Mouse (Mus musculus): ENCODE results near the gene P3h1. TPM values are rescaled to one million over a fixed set of nuclear protein-coding genes. Genes with fewer than 3 reads are reported as not detected.

P3h1 gene
- polyA plus RNA-seq, 1 experiment = 30.0 TPM

DNA sequence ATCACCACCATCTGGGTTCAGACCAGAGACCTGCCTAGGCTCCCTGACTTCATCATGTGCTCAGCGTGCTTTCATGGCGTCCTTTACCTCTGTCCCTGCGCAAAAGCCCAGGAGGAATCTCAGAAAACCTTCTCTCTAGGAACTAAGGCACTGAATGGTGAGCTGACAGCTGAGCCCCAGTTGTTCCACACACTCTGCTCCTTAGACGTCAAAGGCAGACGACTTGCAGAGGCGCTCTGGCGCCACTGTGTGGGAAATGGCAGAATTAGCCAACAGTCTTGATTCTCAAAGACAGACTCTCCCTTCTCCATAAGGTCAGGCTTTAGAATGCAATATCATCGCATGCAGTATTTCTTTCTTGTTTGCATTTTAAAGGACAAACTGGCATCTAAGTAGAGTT, 28.0 kb upstream of the P3h1 start:
- no peak overlapping the region for H3K27ac ChIP-seq (ENCODE audit: insufficient read depth, low read length)
- no peaks in the 10 kb centered on the region for H3K4me1 ChIP-seq (ENCODE audit: control insufficient read depth, insufficient read depth, low read length)
- TF ChIP-seq CTCF (IDR thresholded peaks at IDR 0.05; ENCODE audit: low read depth, low read length) = peak; percentile 93
- TF ChIP-seq EP300 (IDR thresholded peaks at IDR 0.05; ENCODE audit: insufficient read depth, low read depth, low read length) = no peak
- H3K4me3 ChIP-seq (ENCODE audit: low read depth, low read length) = no peak overlapping the region
- H3K9me3 ChIP-seq (replicated peaks; ENCODE audit: control insufficient read depth, insufficient read depth, low read length, poor library complexity, severe bottlenecking) = no peaks in the 10 kb centered on the region
- no peak overlapping the region for H3K9ac ChIP-seq (ENCODE audit: low read depth, poor library complexity, severe bottlenecking)
- H3K27me3 ChIP-seq (ENCODE audit: control insufficient read depth, insufficient read depth, low read length, poor library complexity, severe bottlenecking) = no peaks in the 10 kb centered on the region
- H3K36me3 ChIP-seq (ENCODE audit: control insufficient read depth, insufficient read depth, low read length, poor library complexity, severe bottlenecking) = no peaks in the 10 kb centered on the region

DNA sequence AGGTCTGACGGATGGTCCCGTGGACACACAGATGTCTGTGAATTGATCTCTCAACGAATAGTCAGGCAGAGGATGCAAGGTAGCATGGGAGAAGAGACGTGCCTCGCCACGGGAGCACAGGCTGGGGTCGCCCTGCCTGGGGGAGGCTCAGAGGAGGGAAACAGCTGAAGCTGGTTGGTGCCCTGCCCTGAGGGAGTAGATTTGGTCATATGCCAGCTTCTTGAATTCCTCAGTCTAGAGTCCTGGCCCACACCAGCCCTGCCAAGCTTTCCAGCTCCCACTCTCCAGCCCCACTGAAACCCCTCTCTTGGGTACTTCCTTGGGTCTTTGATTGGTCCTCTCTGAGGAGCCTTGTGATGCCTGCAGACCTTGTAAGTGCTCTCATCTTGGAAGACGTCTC, 16.0 kb upstream of the P3h1 start:
- Histone ChIP-seq H3K4me3 (ENCODE audit: low read depth, low read length) (no peak overlapping the region), H3K9ac (ENCODE audit: low read depth, poor library complexity, severe bottlenecking) (no peak overlapping the region), H3K36me3 (ENCODE audit: control insufficient read depth, insufficient read depth, low read length, poor library complexity, severe bottlenecking) (no peaks in the 10 kb centered on the region), H3K9me3 (replicated peaks; ENCODE audit: control insufficient read depth, insufficient read depth, low read length, poor library complexity, severe bottlenecking) (no peaks in the 10 kb centered on the region), H3K27me3 (ENCODE audit: control insufficient read depth, insufficient read depth, low read length, poor library complexity, severe bottlenecking) (no peaks in the 10 kb centered on the region), H3K27ac (ENCODE audit: insufficient read depth, low read length) (no peak overlapping the region), H3K4me1 (ENCODE audit: control insufficient read depth, insufficient read depth, low read length) (no peaks in the 10 kb centered on the region)
- no peak for TF ChIP-seq POLR2A (IDR thresholded peaks at IDR 0.05; ENCODE audit: insufficient read depth, low read length)
- TF ChIP-seq EP300 (IDR thresholded peaks at IDR 0.05; ENCODE audit: insufficient read depth, low read depth, low read length) = no peak

- H3K27ac ChIP-seq (ENCODE audit: insufficient read depth, low read length) = no peak within 1 kb of the TSS
- no peak within 1 kb of the TSS for H3K4me3 ChIP-seq (ENCODE audit: low read depth, low read length)
- H3K9ac ChIP-seq (ENCODE audit: low read depth, poor library complexity, severe bottlenecking) = no peak within 1 kb of the TSS
- H3K9me3 ChIP-seq (replicated peaks; ENCODE audit: control insufficient read depth, insufficient read depth, low read length, poor library complexity, severe bottlenecking) = no peaks in the 10 kb centered on the region
- no peaks in the 10 kb centered on the region for H3K36me3 ChIP-seq (ENCODE audit: control insufficient read depth, insufficient read depth, low read length, poor library complexity, severe bottlenecking)
- TF ChIP-seq EP300 (IDR thresholded peaks at IDR 0.05; ENCODE audit: insufficient read depth, low read depth, low read length) (no peak), CTCF (IDR thresholded peaks at IDR 0.05; ENCODE audit: low read depth, low read length) (no peak), POLR2A (IDR thresholded peaks at IDR 0.05; ENCODE audit: insufficient read depth, low read length) (no peak)
- no peaks in the 10 kb centered on the region for H3K27me3 ChIP-seq (ENCODE audit: control insufficient read depth, insufficient read depth, low read length, poor library complexity, severe bottlenecking)
- no peaks in the 10 kb centered on the region for H3K4me1 ChIP-seq (ENCODE audit: control insufficient read depth, insufficient read depth, low read length)
Measured at GRCm38 (mm10) chr4:119218169-119218568, 14.5 kb upstream of the P3h1 start, which contains the start of gene Tmem269. Tmem269 (minus strand) TSS chr4:119218217.

- Histone ChIP-seq H3K9ac (ENCODE audit: low read depth, poor library complexity, severe bottlenecking) (no peak overlapping the region), H3K36me3 (ENCODE audit: control insufficient read depth, insufficient read depth, low read length, poor library complexity, severe bottlenecking) (peaks cover 14% of the 10 kb centered on the region), H3K4me3 (ENCODE audit: low read depth, low read length) (no peak overlapping the region), H3K4me1 (ENCODE audit: control insufficient read depth, insufficient read depth, low read length) (no peaks in the 10 kb centered on the region), H3K27ac (ENCODE audit: insufficient read depth, low read length) (no peak overlapping the region), H3K9me3 (replicated peaks; ENCODE audit: control insufficient read depth, insufficient read depth, low read length, poor library complexity, severe bottlenecking) (no peaks in the 10 kb centered on the region), H3K27me3 (ENCODE audit: control insufficient read depth, insufficient read depth, low read length, poor library complexity, severe bottlenecking) (no peaks in the 10 kb centered on the region)
- TF ChIP-seq EP300 (IDR thresholded peaks at IDR 0.05; ENCODE audit: insufficient read depth, low read depth, low read length) = no peak
- peak; percentile 78 for TF ChIP-seq CTCF (IDR thresholded peaks at IDR 0.05; ENCODE audit: low read depth, low read length)
- TF ChIP-seq POLR2A (IDR thresholded peaks at IDR 0.05; ENCODE audit: insufficient read depth, low read length) = no peak
Measured at GRCm38 (mm10) chr4:119223696-119224095, 9.0 kb upstream of the P3h1 start.

DNA sequence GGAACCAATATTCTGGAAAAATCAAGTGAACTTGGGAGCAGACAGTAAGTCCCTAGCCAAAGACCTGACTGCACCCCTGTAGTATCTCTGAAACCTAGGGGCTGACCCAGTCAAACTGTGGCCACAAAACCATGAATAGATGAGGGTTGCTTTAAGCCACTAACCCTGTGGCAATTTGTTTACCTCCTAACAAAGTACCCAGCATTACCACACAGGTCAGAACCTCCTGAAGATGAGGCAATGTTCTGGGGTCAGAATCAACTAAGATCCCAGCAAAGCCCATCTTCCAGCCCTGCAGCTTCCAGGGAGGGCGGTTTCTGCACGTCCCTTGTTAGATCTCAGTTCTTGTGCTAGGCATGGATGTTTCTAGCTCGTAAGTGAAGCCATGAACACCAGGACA, 8.2 kb upstream of the P3h1 start:
- Histone ChIP-seq H3K9me3 (replicated peaks; ENCODE audit: control insufficient read depth, insufficient read depth, low read length, poor library complexity, severe bottlenecking) (no peaks in the 10 kb centered on the region), H3K36me3 (ENCODE audit: control insufficient read depth, insufficient read depth, low read length, poor library complexity, severe bottlenecking) (peaks cover 14% of the 10 kb centered on the region)
- TF ChIP-seq CTCF (IDR thresholded peaks at IDR 0.05; ENCODE audit: low read depth, low read length) = no peak

GRCm38 (mm10) chr4:119225719-119226118, 7.0 kb upstream of the P3h1 start:
- Histone ChIP-seq H3K27ac (ENCODE audit: insufficient read depth, low read length) (no peak overlapping the region), H3K36me3 (ENCODE audit: control insufficient read depth, insufficient read depth, low read length, poor library complexity, severe bottlenecking) (peaks cover 14% of the 10 kb centered on the region), H3K4me1 (ENCODE audit: control insufficient read depth, insufficient read depth, low read length) (no peaks in the 10 kb centered on the region), H3K27me3 (ENCODE audit: control insufficient read depth, insufficient read depth, low read length, poor library complexity, severe bottlenecking) (no peaks in the 10 kb centered on the region), H3K9me3 (replicated peaks; ENCODE audit: control insufficient read depth, insufficient read depth, low read length, poor library complexity, severe bottlenecking) (no peaks in the 10 kb centered on the region), H3K9ac (ENCODE audit: low read depth, poor library complexity, severe bottlenecking) (no peak overlapping the region), H3K4me3 (ENCODE audit: low read depth, low read length) (no peak overlapping the region)
- TF ChIP-seq EP300 (IDR thresholded peaks at IDR 0.05; ENCODE audit: insufficient read depth, low read depth, low read length) (no peak), CTCF (IDR thresholded peaks at IDR 0.05; ENCODE audit: low read depth, low read length) (no peak), POLR2A (IDR thresholded peaks at IDR 0.05; ENCODE audit: insufficient read depth, low read length) (no peak)

More for the DNA sequence above, 8.2 kb upstream of the P3h1 start:
- H3K27me3 ChIP-seq (ENCODE audit: control insufficient read depth, insufficient read depth, low read length, poor library complexity, severe bottlenecking) = no peaks in the 10 kb centered on the region
- H3K27ac ChIP-seq (ENCODE audit: insufficient read depth, low read length) = no peak overlapping the region
- no peaks in the 10 kb centered on the region for H3K4me1 ChIP-seq (ENCODE audit: control insufficient read depth, insufficient read depth, low read length)
- no peak overlapping the region for H3K9ac ChIP-seq (ENCODE audit: low read depth, poor library complexity, severe bottlenecking)
- no peak overlapping the region for H3K4me3 ChIP-seq (ENCODE audit: low read depth, low read length)

Measured in ES-Bruce4 (cell line).